8 mouse cellular contexts compared by ENCODE assay signal in genomic region chr2:104176166-104176978, GRCm38 (mm10). TPM values are rescaled to one million over a fixed set of nuclear protein-coding genes. Genes with fewer than 3 reads are reported as not detected.
DNase-seq lines count a peak whose midpoint lies in the region; ATAC-seq and TF ChIP-seq lines count a peak whose summit lies in the region.

No protein-coding gene starts in this region.

- no peaks in the 10 kb centered on the region for H3K79me2 ChIP-seq in heart, adult 2 months (replicated peaks; ENCODE audit: control insufficient read depth, insufficient read depth, low read length)

- WGBS in heart, adult 2 months = 56% methylated on average over 17 of the region's 17 CpGs
- 54% methylated on average over 17 of the region's 17 CpGs for WGBS in limb, embryonic 13.5 days

- H3K27ac ChIP-seq in heart, adult 2 months = peak overlapping the region; percentile 52
- H3K27ac ChIP-seq in limb, embryonic 13.5 days = peak overlapping the region; percentile 74

- no peak for ATAC-seq in limb, embryonic 13.5 days (ENCODE audit: low FRiP score, low read depth)

- H3K9ac ChIP-seq in heart, adult 2 months (ENCODE audit: low read depth, low read length) = no peak overlapping the region
- H3K9ac ChIP-seq in limb, embryonic 13.5 days = no peak overlapping the region

- TF ChIP-seq POLR2A in heart, adult 2 months (IDR thresholded peaks at IDR 0.05; ENCODE audit: insufficient read depth, low read depth, low read length) = no peak

- no peak for DNase-seq in heart, adult 2 months
- DNase-seq in heart, postnatal 36 days = no peak
- peak; percentile 39 for DNase-seq in retina, postnatal 1 day
- no peak for DNase-seq in retina, embryonic 14.5 days (ENCODE audit: low spot score)
- no peak for DNase-seq in embryo, embryonic 10 days (ENCODE audit: low spot score)
- no peak for DNase-seq in spleen, postnatal 10 days (ENCODE audit: low spot score in 2 of 2)
- no peak for DNase-seq in right cerebral cortex, postnatal 36 days (ENCODE audit: low spot score in 2 of 2)

- H3K4me3 ChIP-seq in heart, adult 2 months = no peak overlapping the region; the same call in 1 of the 2 replicates
- no peak overlapping the region for H3K4me3 ChIP-seq in limb, embryonic 13.5 days

- H3K36me3 ChIP-seq in heart, adult 2 months (ENCODE audit: control insufficient read depth, insufficient read depth, low read length) = no peaks in the 10 kb centered on the region
- no peaks in the 10 kb centered on the region for H3K36me3 ChIP-seq in limb, embryonic 13.5 days

- H3K9me3 ChIP-seq in limb, embryonic 13.5 days = no peaks in the 10 kb centered on the region

- peaks cover 9% of the 10 kb centered on the region for H3K4me1 ChIP-seq in heart, adult 2 months (ENCODE audit: control insufficient read depth, insufficient read depth, low read length)
- peaks cover 24% of the 10 kb centered on the region for H3K4me1 ChIP-seq in limb, embryonic 13.5 days

- no peak for TF ChIP-seq EP300 in heart, adult 2 months (IDR thresholded peaks at IDR 0.05; ENCODE audit: insufficient read depth, low read depth, low read length)

- H3K4me2 ChIP-seq in limb, embryonic 13.5 days (replicated peaks) = peak overlapping the region; percentile 38

- no peak for TF ChIP-seq CTCF in heart, adult 2 months (IDR thresholded peaks at IDR 0.05)

- intact Hi-C loops in heart, adult 2 months (cut with DNase I) = no loop called here
- intact Hi-C loops in heart, postnatal 36 days (cut with DNase I) = no loop called here

- H3K27me3 ChIP-seq in heart, adult 2 months (ENCODE audit: control insufficient read depth, insufficient read depth, low read length) = no peaks in the 10 kb centered on the region
- H3K27me3 ChIP-seq in limb, embryonic 13.5 days = no peaks in the 10 kb centered on the region

RNA-seq across cellular contexts. Expression of gene A930018P22Rik, which starts 53.8 kb away (rescaled TPM):
- total RNA-seq in heart, adult 2 months (2021) = under 1 TPM; 0.48 to 0.63 TPM
- not detected in 2 replicates for polyA plus RNA-seq in heart, adult 2 months (2012; rRNA removed)
- under 1 TPM; 0.64 to 0.79 TPM for total RNA-seq in heart, postnatal 36 days (2021)
- polyA plus RNA-seq in limb, embryonic 13.5 days (2015; fragmentation: Nextera tagmentation; extraction: Ambion mirVana) = not detected in 2 replicates
